Mouse (Mus musculus): ENCODE results near the gene Sept4.

DNA sequence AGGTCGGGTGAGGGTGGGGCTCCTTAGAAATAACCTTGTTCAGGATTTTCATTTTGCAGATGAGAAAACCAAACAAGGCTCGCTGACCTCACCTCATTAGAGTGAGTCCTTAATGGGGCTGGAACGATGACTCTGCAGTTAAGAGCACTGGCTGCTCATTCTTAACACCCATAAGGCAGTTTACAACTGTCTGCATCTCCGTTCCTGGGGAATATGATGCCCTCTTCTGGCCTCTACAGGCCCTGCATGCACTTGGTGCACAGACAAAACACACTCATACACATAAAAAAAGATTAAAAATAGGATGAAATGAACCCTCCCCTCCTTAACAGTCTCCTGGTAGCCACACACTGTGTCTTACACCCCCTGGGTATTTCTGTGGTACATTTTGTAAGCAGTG, 40.7 kb upstream of the Sept4 start:
- TF ChIP-seq CTCF (IDR thresholded peaks at IDR 0.05; ENCODE audit: low read depth) (no peak), EP300 (IDR thresholded peaks at IDR 0.05; ENCODE audit: low read depth) (no peak)
